Mouse (Mus musculus): Measurements from ENCODE around the gene Cdh3. TPM values are rescaled to one million over a fixed set of nuclear protein-coding genes. Genes with fewer than 3 reads are reported as not detected.
A peak's percentile ranks its signal among the peaks of the same experiment; 100 is the strongest.

Gene Cdh3
- polyA plus RNA-seq, 1 experiment, result 4.8 TPM

GRCm38 (mm10) chr8:106509079-106509780 is 1.5 kb upstream of the Cdh3 start:
- TF ChIP-seq POLR2A (IDR thresholded peaks at IDR 0.05; ENCODE audit: borderline replicate concordance, extremely low read depth, insufficient read depth, insufficient read length, poor library complexity, severe bottlenecking), result no peak
- TF ChIP-seq CTCF (IDR thresholded peaks at IDR 0.05; ENCODE audit: borderline replicate concordance, extremely low read depth, insufficient read depth, insufficient read length), result no peak
- no peak for DNase-seq (ENCODE audit: low read depth)

- no peak for DNase-seq (ENCODE audit: low read depth)
- TF ChIP-seq CTCF (IDR thresholded peaks at IDR 0.05; ENCODE audit: borderline replicate concordance, extremely low read depth, insufficient read depth, insufficient read length) (no peak), POLR2A (IDR thresholded peaks at IDR 0.05; ENCODE audit: borderline replicate concordance, extremely low read depth, insufficient read depth, insufficient read length, poor library complexity, severe bottlenecking) (no peak)
Observed at GRCm38 (mm10) chr8:106511065-106511501, 392 bp downstream of the Cdh3 start.

GRCm38 (mm10) chr8:106511531-106512041 is 895 bp downstream of the Cdh3 start:
- DNase-seq (ENCODE audit: low read depth), result no peak
- no peak for TF ChIP-seq POLR2A (IDR thresholded peaks at IDR 0.05; ENCODE audit: borderline replicate concordance, extremely low read depth, insufficient read depth, insufficient read length, poor library complexity, severe bottlenecking)
- TF ChIP-seq CTCF (IDR thresholded peaks at IDR 0.05; ENCODE audit: borderline replicate concordance, extremely low read depth, insufficient read depth, insufficient read length), result no peak

- peak; percentile 44 for DNase-seq (ENCODE audit: low read depth)
- TF ChIP-seq CTCF (IDR thresholded peaks at IDR 0.05; ENCODE audit: borderline replicate concordance, extremely low read depth, insufficient read depth, insufficient read length) (no peak), POLR2A (IDR thresholded peaks at IDR 0.05; ENCODE audit: borderline replicate concordance, extremely low read depth, insufficient read depth, insufficient read length, poor library complexity, severe bottlenecking) (no peak)
Observed at GRCm38 (mm10) chr8:106512475-106513150, 1.9 kb downstream of the Cdh3 start.

GRCm38 (mm10) chr8:106515946-106516479 is 5.3 kb downstream of the Cdh3 start:
- no peak for DNase-seq (ENCODE audit: low read depth)
- TF ChIP-seq CTCF (IDR thresholded peaks at IDR 0.05; ENCODE audit: borderline replicate concordance, extremely low read depth, insufficient read depth, insufficient read length) (no peak), POLR2A (IDR thresholded peaks at IDR 0.05; ENCODE audit: borderline replicate concordance, extremely low read depth, insufficient read depth, insufficient read length, poor library complexity, severe bottlenecking) (no peak)

DNA sequence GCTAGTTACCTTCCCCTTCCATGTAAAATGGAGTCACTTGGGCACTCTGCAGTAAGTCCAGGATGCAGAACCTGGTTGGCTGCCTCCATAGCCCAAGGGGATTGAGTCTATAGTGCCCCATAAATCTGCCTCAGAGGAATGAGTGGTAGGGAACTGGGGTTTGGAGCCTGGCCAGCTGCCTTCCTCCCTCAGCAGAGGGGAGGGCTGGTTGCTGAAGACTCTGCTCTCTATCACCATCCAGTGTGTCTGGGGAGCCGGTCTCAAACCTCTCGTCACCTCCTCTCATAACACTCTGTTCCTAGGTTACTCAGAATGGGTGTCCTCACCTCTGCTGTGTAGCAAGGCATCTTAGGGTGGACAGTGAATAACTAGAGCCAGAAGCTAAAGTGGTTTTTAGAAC is 5.9 kb downstream of the Cdh3 start:
- no peak for DNase-seq (ENCODE audit: low read depth)
- TF ChIP-seq CTCF (IDR thresholded peaks at IDR 0.05; ENCODE audit: borderline replicate concordance, extremely low read depth, insufficient read depth, insufficient read length), result no peak
- no peak for TF ChIP-seq POLR2A (IDR thresholded peaks at IDR 0.05; ENCODE audit: borderline replicate concordance, extremely low read depth, insufficient read depth, insufficient read length, poor library complexity, severe bottlenecking)

DNA sequence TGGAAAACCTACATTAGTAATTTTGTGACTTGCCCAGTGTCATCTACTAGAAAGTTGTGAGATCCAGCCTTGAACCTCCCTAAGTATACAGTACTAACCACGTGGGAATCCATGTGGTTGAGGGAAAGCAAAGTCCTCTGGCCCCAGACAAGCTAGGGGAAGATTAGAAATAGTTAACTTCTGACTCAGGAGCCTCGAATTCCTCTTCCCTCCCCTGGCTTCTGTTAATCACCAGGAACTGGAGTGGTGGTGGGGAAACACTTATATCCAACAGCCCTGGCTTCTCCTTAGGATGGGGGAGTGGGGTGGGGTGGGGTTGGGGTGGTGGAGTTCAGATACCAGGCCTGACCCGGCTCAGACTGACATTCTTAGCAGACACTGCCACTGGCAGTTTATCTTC is 8.1 kb downstream of the Cdh3 start:
- no peak for DNase-seq (ENCODE audit: low read depth)
- TF ChIP-seq CTCF (IDR thresholded peaks at IDR 0.05; ENCODE audit: borderline replicate concordance, extremely low read depth, insufficient read depth, insufficient read length) (no peak), POLR2A (IDR thresholded peaks at IDR 0.05; ENCODE audit: borderline replicate concordance, extremely low read depth, insufficient read depth, insufficient read length, poor library complexity, severe bottlenecking) (no peak)

GRCm38 (mm10) chr8:106520578-106520977 is 9.9 kb downstream of the Cdh3 start:
- TF ChIP-seq CTCF (IDR thresholded peaks at IDR 0.05; ENCODE audit: borderline replicate concordance, extremely low read depth, insufficient read depth, insufficient read length) (no peak), POLR2A (IDR thresholded peaks at IDR 0.05; ENCODE audit: borderline replicate concordance, extremely low read depth, insufficient read depth, insufficient read length, poor library complexity, severe bottlenecking) (no peak)
- DNase-seq (ENCODE audit: low read depth), result no peak

- TF ChIP-seq POLR2A (IDR thresholded peaks at IDR 0.05; ENCODE audit: borderline replicate concordance, extremely low read depth, insufficient read depth, insufficient read length, poor library complexity, severe bottlenecking), result no peak
- TF ChIP-seq CTCF (IDR thresholded peaks at IDR 0.05; ENCODE audit: borderline replicate concordance, extremely low read depth, insufficient read depth, insufficient read length), result no peak
- no peak for DNase-seq (ENCODE audit: low read depth)
Observed at GRCm38 (mm10) chr8:106521845-106522244, 11.2 kb downstream of the Cdh3 start.

DNA sequence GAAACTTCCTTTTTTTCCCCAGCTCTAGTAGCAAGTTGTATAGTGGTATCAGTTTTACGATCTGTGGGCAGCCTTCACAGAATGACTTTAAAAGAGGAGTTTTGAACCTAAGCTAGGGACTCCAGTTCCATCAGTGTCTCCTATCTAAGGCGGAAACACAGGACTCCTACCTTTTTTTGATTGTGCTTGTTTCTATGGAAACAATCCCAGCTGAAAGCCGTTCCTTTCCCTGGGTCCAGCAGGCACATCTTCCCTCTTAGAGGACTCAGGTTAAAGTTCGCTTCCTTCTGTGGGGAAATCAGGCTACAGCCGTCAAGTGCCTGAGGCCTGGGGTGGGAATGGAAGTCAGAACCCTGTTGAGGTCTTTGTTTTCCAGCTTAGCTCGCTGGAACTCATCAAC is 16.0 kb downstream of the Cdh3 start:
- DNase-seq (ENCODE audit: low read depth), result no peak
- TF ChIP-seq POLR2A (IDR thresholded peaks at IDR 0.05; ENCODE audit: borderline replicate concordance, extremely low read depth, insufficient read depth, insufficient read length, poor library complexity, severe bottlenecking), result no peak
- TF ChIP-seq CTCF (IDR thresholded peaks at IDR 0.05; ENCODE audit: borderline replicate concordance, extremely low read depth, insufficient read depth, insufficient read length), result no peak

DNA sequence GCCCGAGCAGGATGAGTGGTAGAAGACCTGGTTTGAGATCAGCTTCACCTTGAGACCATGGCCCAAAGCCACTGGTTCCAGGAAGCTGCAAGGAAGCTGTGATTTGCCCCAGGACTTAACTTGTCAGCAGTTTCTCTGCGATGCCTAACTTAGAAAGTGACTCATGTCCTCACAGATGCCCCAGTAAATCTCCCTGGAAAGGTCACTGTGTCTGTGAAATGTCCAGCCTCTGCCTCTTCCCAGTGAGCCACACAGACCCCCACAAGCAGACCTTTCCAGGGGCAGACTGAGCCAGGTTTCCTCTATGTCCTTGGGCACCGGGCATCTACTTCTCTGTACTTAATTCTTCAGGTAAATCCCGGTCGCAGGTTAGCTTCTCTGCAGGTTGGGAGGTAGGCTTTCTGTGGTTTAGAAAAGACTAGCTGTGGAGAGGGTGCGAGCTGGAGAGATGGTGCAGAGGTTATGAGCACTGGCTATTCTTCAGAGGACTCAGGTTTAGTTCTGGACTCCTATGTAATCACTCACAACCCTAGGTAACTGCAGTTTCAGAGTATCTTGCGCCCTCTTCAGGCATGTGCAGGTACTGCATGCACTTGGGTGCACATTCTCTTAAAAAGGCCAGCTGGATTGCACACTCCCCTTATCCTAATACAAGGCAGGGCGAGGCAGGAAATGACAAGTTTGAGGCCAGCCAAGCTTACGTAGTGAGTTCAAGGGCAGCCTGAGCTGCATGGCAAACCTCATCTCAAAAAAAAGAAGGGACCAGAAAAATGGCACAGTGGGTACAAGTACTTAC is 16.7 kb downstream of the Cdh3 start:
- DNase-seq (ENCODE audit: low read depth), result no peak
- peak; percentile 55; the same call in 1 of the 2 replicates for TF ChIP-seq CTCF (IDR thresholded peaks at IDR 0.05; ENCODE audit: borderline replicate concordance, extremely low read depth, insufficient read depth, insufficient read length)
- no peak for TF ChIP-seq POLR2A (IDR thresholded peaks at IDR 0.05; ENCODE audit: borderline replicate concordance, extremely low read depth, insufficient read depth, insufficient read length, poor library complexity, severe bottlenecking)
